Mouse (Mus musculus) cerebellum, adult 18-20 months (tissue): ENCODE measurements around the gene Ddx52.
A peak's percentile ranks its signal among the peaks of the same experiment; 100 is the strongest.

Source experiments
- DNase-seq, 2 experiments: peaks; one replicate each; pipeline ENCODE4 v3.0.0; 2021

Ddx52 gene

DNA sequence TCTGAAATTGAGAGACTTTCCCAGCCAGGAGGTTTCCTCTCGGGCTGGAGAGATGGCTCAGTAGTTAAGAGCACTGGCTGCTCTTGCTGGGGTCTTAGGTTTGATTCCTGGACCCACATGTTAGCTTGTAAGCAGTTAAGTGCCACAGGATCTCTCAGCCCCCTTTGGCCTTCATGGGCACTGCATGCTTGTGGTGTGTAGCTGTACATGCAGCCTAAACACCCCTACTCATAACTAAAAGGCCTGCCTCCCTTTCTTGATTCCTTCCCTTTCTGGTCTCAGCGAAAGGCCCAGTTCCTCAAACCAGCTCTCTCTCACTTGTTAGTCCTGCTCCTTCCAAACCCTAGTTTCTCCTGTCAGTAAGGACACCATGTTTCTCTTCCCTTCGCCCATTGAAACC lies 27.2 kb downstream of the Ddx52 start:
- no peak for DNase-seq

DNA sequence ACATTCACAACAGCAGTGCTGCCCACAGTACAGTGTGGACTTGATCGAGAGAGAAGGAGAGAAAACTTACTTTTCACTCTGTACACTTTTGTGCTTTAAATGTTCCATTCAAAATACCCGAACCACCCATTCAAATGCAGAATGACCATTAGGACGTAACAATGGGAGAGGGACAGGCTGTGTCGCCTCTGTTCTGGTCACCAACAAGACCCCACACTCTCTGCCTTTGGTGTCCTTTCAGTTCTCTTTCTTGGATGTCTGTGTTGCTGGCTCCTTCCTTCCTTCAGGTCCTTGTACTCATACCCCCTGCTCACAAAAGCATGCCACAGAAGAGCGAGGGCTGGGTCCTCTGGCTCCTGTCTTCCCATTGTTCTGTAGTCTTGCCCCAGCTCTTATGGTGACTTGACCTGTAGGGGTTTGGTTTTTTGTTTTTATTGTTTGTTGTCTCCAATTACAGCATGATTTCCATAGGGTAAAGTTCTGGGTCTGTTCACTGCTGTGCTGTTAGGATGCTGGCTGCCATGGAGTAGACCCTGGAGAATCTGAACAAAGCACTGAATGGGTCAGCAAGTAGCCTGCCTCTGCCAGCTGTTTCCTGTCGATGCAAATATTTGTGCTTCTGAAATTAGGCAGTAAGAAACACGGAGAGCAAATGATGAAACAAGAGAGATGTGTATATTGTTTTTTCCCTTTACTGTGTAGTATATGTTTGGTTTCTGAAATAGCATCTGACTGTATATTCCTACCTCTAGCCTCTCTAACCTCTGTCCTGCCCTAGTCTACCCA lies 32.9 kb downstream of the Ddx52 start:
- no peak for DNase-seq

DNA sequence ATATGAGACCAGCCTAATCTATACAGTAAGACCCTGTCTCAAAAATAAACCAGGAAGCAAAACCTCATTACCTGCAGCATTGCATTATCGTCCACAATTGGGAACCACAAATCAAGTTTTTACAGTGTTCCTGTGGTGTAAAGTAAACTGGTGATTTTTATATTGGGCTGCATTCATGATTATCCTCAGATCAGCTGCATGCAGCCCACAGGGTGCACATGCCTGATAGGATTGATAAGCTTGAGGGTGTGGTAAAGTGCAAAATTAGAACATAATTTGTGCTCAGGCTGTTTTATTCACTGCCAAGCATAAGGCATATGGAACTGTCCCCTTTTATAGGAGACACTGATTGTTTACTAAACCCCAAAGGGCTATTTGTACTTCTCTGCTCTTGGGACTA lies 33.6 kb downstream of the Ddx52 start:
- no peak for DNase-seq

GRCm38 (mm10) chr11:83976236-83976977 lies 34.5 kb downstream of the Ddx52 start:
- DNase-seq = no peak

DNA sequence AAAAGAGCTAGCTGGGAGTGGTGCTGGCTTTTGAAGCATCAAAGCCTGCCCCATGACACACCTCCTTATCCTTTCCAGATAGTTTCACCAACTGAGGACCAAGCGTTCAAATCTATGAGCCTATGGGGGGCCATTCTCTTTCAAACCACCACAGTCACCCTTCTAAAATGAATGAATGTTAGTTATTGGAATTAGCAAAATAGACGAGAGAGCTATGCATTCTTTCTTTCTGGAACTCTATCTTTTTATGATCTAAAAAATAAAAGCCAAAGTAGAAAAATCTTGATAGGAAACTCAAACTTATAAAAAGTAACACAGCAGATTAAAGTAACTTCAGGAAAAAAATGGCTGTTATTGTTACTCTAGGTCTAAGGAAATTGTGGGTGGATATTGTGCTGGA lies 35.9 kb downstream of the Ddx52 start:
- no peak for DNase-seq

GRCm38 (mm10) chr11:83979992-83980391 lies 38.1 kb downstream of the Ddx52 start:
- no peak for DNase-seq

DNA sequence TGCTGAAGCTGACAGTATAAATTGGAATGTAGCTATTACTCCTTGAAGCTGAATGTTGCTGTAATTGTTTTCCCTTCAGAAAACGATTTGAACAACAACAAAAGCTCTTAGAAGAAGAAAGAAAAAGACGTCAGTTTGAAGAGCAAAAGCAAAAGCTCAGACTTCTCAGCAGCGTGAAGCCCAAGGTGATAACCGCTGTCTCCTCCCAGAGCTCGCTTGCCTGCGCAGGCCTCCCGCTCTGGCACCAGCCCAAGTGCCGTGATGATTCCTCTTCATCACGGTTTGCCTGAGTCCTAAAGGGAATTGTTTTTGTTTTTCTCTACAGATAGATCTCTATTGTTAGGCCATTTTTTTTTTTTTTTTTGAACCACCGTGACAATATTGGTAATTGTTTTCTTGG lies 39.5 kb downstream of the Ddx52 start:
- no peak for DNase-seq

DNA sequence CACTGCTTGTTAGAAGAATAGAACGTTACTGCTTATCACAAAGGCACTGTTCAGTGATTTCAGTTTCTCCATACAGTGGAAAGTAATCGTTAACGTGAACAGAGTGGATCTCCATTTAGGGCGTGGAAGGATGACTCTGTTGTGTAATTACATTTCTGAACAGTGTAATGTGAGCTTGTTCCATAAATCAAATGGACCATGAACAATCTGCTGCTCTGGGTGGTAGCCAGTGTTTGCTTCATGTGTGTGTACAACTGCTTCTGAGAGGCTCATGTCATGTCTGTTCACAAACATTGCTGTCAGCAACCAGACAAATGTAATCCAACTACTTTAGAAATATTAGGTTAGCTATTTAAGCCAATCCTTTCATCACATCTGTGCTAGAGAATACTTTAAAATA lies 49.8 kb downstream of the Ddx52 start:
- peak; percentile 34 to 41 for DNase-seq

DNA sequence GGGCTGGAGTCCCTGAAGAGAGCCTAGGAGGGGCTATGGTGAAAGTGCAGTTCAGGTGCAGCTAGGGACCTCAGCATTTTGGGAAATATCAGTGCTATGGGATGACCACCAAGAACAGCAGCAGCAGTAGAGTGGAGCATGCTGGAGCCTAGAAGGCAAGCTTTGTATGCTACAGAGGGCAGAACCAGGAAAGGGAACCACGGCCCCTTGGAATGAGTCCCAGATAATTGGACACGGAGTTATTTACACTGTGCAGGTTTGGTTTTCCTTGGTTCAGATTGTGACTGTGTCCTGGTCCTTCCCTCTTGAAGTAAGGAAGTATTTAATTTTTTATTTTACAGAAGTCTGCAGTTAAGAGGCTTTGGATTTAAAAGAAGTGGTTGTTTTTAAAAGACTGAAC lies 51.6 kb downstream of the Ddx52 start:
- DNase-seq = no peak

- DNase-seq = no peak
These were observed 52.6 kb downstream of the Ddx52 start for GRCm38 (mm10) chr11:83994481-83994880.

- DNase-seq = no peak
These were observed 53.7 kb downstream of the Ddx52 start for GRCm38 (mm10) chr11:83995535-83995950.

GRCm38 (mm10) chr11:83997171-83997868 lies 55.5 kb downstream of the Ddx52 start:
- DNase-seq = no peak

DNA sequence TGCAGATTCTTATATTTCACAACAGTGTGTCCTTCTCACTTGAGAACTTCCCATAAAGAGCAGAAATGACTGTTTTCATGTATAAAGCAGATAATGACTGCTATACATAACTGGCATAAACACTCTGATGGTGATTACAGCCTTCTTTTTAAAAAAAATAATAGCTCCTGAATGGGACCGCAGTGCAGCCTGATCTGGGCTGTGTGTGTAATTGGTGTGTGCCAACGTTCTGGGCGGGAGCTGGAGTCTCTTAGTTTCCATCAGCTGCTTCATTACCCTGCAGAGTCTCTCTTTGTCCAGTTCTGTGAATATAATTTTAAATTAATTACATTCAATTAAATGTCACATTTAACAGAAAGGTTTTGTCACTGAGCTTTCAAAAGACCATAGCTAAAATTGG lies 57.1 kb downstream of the Ddx52 start:
- DNase-seq = no peak

GRCm38 (mm10) chr11:83999411-83999915 lies 57.6 kb downstream of the Ddx52 start:
- DNase-seq = no peak

GRCm38 (mm10) chr11:84001257-84001656 lies 59.4 kb downstream of the Ddx52 start:
- DNase-seq = no peak

DNA sequence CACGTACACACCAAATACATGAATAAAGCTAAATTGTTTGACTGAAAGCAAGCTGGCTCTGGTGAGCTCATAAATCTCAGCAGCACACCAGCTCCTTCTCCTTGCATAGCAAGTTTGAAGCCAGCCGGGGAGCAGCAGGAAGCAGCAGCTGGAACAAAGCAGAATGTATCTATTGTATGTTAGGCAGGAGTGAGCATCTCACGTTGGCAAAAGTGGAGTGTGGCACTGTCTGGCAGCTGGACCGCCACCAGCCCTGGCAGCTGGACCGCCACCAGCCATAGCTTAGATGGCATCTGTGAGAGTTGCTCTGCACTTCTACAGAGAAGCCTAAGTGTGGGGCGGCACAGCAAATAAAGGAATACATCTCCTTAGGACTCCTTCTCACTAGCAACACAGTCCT lies 62.1 kb downstream of the Ddx52 start:
- no peak for DNase-seq

- DNase-seq = peak in 1 of 2 experiments; percentile 19
These were observed 67.1 kb downstream of the Ddx52 start for GRCm38 (mm10) chr11:84009001-84009400.

- DNase-seq = no peak
These were observed 68.5 kb downstream of the Ddx52 start for GRCm38 (mm10) chr11:84010411-84010810.

DNA sequence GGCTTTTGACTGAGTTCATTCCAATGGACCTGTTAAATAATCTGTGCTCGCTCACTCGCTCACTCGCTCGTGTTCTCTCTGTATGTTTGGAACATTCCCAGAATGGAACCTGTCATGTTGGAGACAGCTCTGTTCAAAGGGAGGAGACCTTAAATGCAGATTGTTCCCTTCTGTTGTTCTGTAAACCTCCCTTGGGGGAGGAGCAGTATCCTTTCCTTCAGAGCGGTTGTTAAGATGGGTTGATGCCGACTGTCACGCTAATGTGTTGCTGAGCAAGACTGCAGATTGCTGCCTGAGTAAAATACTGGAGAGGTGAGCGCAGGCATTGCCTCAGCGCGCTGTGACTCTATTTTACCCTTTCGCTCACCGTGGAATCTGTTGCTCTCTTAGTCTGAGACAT lies 69.2 kb downstream of the Ddx52 start:
- DNase-seq = no peak

DNA sequence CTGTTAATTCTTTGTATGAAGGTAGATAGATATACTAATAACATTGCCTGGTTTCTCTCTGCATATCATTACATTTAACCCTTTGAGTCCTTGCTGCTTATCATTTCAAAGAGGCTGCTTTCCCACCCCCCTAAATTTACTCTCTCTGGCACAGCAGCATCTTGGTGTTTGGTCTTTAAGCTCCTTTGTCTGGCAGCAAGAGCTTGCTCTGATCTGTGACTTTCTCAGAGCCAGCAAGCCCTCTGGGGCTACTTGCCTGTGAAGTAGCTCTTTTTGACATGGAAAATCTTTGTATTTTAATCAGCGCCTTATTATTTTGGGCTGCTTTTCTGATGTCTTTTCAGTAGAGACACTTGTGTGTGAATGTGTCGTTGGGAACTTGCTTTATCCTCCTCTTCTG lies 69.7 kb downstream of the Ddx52 start:
- DNase-seq = no peak
